Mouse (Mus musculus) frontal cortex, postnatal 14 days (tissue): Measurements from ENCODE around the gene Mei1.

Source experiments
- DNase-seq, 2 experiments: peaks; one replicate each; pipeline ENCODE4 v3.0.0; 2022; ENCODE audit warnings: low spot score in 2 of 2

Mei1 gene

GRCm38 (mm10) chr15:82069898-82070297, at the start of gene Mei1:
Mei1 (plus strand) TSS chr15:82069996.
- DNase-seq, result no peak

- DNase-seq, result no peak
These were observed 47.2 kb upstream of the Mei1 start for GRCm38 (mm10) chr15:82022535-82023088.

GRCm38 (mm10) chr15:82023965-82024635, 45.7 kb upstream of the Mei1 start:
- no peak for DNase-seq

- no peak for DNase-seq
These were observed 42.5 kb upstream of the Mei1 start for GRCm38 (mm10) chr15:82027276-82027675.

GRCm38 (mm10) chr15:82027726-82028125, 42.1 kb upstream of the Mei1 start:
- DNase-seq, result no peak

- no peak for DNase-seq
These were observed 37.4 kb upstream of the Mei1 start for GRCm38 (mm10) chr15:82032386-82032785.

GRCm38 (mm10) chr15:82033762-82034161, 36.0 kb upstream of the Mei1 start, which contains the start of gene Desi1:
Desi1 (minus strand) TSS chr15:82033862.
- DNase-seq, result no peak

GRCm38 (mm10) chr15:82035904-82036689, 33.7 kb upstream of the Mei1 start:
- DNase-seq, result peak in 1 of 2 experiments; percentile 14

GRCm38 (mm10) chr15:82040650-82041049, 29.1 kb upstream of the Mei1 start:
- DNase-seq, result no peak

- no peak for DNase-seq
These were observed 25.5 kb upstream of the Mei1 start for GRCm38 (mm10) chr15:82044166-82044784.

GRCm38 (mm10) chr15:82046246-82046891, 23.4 kb upstream of the Mei1 start:
- DNase-seq, result peak in 1 of 2 experiments; percentile 13

GRCm38 (mm10) chr15:82047080-82047883, 22.5 kb upstream of the Mei1 start, which contains the start of gene Snu13:
Snu13 (minus strand) TSS chr15:82047598.
- peak; percentile 83 to 92 for DNase-seq

GRCm38 (mm10) chr15:82052544-82052943, 17.3 kb upstream of the Mei1 start:
- DNase-seq, result no peak

- DNase-seq, result no peak
These were observed 11.0 kb upstream of the Mei1 start, which contains the start of gene 4930407I10Rik for GRCm38 (mm10) chr15:82058719-82059201. 4930407I10Rik (plus strand) TSS chr15:82059151.

- no peak for DNase-seq
These were observed 5.9 kb upstream of the Mei1 start for GRCm38 (mm10) chr15:82063909-82064308.

- peak; percentile 31 to 63 for DNase-seq
These were observed 4.3 kb upstream of the Mei1 start for GRCm38 (mm10) chr15:82065511-82065910.

- DNase-seq, result no peak
These were observed 2.1 kb downstream of the Mei1 start for GRCm38 (mm10) chr15:82071816-82072469.

GRCm38 (mm10) chr15:82073490-82073889, 3.7 kb downstream of the Mei1 start:
- no peak for DNase-seq

GRCm38 (mm10) chr15:82079883-82080282, 10.1 kb downstream of the Mei1 start:
- DNase-seq, result no peak

GRCm38 (mm10) chr15:82081161-82081560, 11.4 kb downstream of the Mei1 start:
- peak in 1 of 2 experiments; percentile 17 for DNase-seq
